Mouse (Mus musculus) olfactory bulb, adult 2 months (tissue): Measurements from ENCODE around the gene Plet1.

ENCODE experiments used
- CTCF ChIP-seq: fragments of 200-500 bp; IDR thresholded peaks from 2 replicates; pipeline ENCODE4 v1.5.1; 2012; ENCODE audit warnings: low read depth, mild to moderate bottlenecking, low read length, moderate library complexity; ENCODE audit not compliant: insufficient read depth
- POLR2A ChIP-seq: fragments of 200-500 bp; IDR thresholded peaks from 2 replicates; pipeline ENCODE4 v1.6.1; 2012; ENCODE audit warnings: mild to moderate bottlenecking, low read depth, low read length, moderate library complexity; ENCODE audit not compliant: insufficient read depth

DNA sequence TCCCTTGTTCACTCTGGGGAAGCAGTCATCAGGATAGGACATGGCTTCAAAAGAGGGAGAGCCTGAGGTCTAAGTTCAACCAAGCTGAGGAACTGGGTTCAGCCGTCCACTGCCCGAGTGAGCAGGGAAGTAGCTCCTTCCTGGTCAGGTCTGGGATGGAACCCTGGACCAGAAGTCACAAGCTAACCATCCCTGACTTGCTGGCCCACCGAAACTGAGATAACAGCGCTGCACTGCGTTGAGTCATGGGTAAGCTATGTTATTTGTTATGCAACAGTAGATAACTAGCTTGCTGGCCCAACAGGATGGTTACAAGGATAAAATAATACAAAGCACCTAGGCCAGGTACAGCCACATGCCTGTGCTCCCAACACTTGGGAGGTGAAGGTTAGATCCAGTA lies 21.1 kb downstream of the Plet1 start:
- TF ChIP-seq POLR2A (no peak), CTCF (no peak)
